Mouse (Mus musculus): ENCODE measurements around the gene Senp6.
"Not testable (repeated sequence)": the region's sequence is repeated elsewhere in the genome, so short reads cannot be mapped to it uniquely, and the experiment has no call there.

Gene Senp6

GRCm38 (mm10) chr9:80080941-80081340, 14.2 kb downstream of the Senp6 start:
- DNase-seq (ENCODE audit: inconsistent ontology term): no peak

DNA sequence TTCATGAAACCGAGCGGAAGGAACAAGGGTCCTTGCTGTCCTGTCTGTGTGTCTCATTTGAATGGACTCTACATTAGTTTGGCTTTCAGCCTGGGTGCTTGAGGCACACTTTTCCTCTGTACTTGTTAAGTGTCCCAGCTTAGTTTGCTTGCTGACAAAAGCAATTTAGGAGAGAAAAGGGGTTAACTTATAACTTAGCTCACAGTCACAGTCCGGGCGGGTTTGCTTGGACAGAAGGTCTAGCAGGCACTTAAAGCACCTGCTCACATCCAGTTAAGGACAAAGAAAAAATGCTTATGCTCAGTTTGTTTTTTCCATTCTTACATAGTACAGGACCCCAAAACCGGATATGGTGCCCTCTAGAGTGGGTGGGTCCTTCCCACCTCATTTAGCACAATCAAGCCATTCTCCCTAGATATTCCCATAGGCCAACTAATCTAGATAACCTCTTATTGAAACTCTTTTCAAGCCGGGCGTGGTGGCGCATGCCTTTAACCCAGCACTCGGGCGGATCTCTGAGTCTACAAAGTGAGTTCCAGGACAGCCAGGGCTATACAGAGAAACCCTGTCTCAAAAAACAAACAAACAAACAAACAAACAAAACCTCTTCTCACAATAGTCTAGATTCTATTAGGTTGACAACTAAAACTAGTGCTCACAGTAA, 17.9 kb downstream of the Senp6 start:
- DNase-seq (ENCODE audit: inconsistent ontology term): no peak

- DNase-seq (ENCODE audit: inconsistent ontology term): peak; percentile 17
Observed at GRCm38 (mm10) chr9:80085665-80086064, 19.0 kb downstream of the Senp6 start.

DNA sequence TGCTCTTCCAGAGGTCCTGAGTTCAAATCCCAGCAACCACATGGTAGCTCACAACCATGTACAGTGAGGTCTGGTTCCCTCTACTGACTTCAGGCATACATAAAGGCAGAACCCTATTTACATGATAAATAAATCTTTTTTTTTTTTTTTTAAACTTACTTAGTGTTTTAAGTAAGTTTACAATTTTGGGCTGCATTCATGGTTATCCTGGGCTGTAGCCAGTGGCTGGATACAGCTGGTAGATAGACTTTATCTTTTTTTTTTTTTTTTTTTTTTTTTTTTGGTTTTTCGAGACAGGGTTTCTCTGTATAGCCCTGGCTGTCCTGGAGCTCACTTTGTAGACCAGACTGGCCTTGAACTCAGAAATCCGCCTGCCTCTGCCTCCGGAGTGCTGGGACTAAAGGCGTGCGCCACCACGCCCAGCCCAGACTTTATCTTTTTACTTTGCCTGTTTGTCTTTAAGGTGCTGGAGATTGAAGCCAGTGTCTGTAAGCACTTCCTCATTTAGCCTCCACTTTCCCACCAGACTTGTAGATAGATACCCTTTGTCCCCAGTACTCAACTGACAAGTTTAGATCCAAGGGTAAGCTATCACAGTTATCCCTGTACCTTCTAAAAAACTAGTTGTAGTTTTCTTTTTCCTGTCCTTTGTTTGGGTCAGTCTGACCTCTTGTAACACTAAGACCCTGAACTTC, 19.7 kb downstream of the Senp6 start:
- DNase-seq (ENCODE audit: inconsistent ontology term): not testable (repeated sequence)

- no peak for DNase-seq (ENCODE audit: inconsistent ontology term)
Observed at GRCm38 (mm10) chr9:80089409-80089808, 22.7 kb downstream of the Senp6 start.

- no peak for DNase-seq (ENCODE audit: inconsistent ontology term)
Observed at GRCm38 (mm10) chr9:80096325-80096724, 29.6 kb downstream of the Senp6 start.

DNA sequence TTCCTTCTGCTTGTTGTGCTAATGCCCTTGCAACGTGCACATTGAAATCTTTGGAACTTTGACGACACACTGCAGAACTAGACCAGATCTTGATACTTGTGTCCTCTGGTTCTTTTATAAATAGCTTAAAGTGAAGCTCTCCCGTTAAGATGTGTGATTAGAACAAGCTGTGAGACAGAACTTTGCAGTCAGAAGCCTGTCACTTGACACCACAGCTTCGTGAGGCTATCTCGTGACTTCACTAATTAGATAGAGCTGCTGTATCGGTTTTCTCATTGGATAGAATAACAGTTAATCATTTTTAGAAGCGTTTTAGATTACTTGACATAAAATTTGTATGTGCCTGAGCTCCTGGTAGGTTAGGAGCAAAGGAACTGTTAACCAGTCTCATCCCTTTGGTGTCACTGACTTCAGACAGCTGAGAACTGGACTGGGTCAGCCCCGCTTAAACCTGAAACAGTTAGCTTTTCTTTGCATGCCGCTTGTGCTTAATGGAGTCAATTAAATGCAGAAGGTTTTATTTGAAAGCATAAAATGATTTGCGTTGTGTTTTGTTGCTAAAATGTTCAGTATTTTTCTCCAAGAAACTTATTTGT, 79.4 kb downstream of the Senp6 start:
- DNase-seq (ENCODE audit: inconsistent ontology term): no peak

DNA sequence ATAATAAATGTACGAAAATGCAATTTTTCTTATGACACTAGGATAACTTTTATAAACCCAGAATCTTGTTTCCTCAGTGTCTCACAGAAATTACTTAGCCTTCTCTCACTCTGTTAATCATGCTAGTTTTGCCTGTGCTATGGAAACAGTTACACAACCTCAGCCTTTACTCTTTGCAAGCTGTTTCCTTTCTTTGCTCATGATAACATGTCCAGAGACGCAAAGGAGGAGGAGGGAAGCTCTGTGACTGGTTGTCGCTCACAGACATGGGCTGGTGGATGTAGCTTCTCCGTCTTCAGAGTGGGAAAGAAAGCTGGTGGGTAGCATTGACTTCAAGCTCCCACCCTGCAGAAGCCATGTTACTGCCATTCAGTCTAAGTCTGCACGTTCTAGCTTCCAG, 82.9 kb downstream of the Senp6 start:
- DNase-seq (ENCODE audit: inconsistent ontology term): no peak

- DNase-seq (ENCODE audit: inconsistent ontology term): peak; percentile 36
Observed at GRCm38 (mm10) chr9:80155277-80155676, 88.6 kb downstream of the Senp6 start.

DNA sequence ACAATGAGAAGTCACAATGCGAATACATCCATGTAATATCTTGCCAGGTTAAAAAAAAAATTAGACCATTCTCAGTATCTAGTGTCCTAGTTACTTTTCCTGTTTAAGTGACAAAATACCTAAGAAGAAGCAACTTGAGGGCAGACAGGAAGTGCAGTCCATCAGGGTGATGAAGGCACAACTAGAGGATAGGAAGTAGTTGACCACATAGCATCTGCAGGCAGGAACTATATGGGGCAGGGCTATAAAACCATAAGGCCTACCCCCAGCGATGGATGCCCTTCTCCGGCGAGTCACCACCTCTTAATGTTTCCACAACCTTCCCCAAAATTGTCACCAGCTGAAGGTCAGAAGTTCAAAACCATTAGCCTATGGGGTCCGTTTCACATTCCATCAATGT, 90.1 kb downstream of the Senp6 start:
- DNase-seq (ENCODE audit: inconsistent ontology term): no peak

- DNase-seq (ENCODE audit: inconsistent ontology term): no peak
Observed at GRCm38 (mm10) chr9:80157840-80158465, 91.2 kb downstream of the Senp6 start.

DNA sequence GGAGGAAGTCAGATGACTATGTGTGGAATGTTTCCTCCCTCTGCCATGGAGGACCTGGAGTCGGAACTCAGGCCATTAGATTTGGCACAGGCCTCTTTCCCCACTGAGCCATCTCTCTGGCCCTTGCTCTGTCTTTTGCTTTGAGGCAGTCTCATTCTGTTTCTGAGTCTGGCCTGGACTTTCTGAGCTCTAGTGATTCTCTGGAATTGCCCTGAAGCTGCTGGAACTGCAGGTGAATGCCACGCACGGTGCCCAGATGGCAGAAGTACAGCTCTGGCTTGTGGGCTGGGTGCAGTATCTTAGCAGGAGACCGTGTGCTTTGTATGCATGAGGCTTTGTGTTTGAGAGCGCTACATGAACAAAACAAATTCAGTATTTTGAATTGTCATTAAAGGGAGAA, 92.2 kb downstream of the Senp6 start:
- DNase-seq (ENCODE audit: inconsistent ontology term): peak; percentile 43

DNA sequence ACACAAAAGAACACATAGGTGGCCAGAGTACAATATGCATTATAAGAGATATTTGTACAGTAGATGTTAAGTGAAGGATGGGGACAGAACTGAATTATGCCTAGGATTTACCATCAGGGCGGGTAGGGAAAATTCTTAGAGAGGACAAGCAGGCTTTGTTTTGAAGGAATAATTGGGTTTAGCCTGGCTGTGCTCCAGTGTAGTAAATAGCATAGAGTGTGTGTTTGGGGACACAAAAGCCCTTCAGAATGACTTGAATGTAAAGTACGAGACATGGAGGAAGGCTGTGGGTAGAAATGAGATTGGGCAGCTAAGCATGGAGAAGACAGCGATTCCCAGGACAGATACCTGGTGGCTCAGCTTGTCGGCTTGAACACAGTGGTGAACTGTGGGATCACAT, 94.7 kb downstream of the Senp6 start:
- peak; percentile 41 for DNase-seq (ENCODE audit: inconsistent ontology term)

- no peak for DNase-seq (ENCODE audit: inconsistent ontology term)
Observed at GRCm38 (mm10) chr9:80163126-80163723, 96.5 kb downstream of the Senp6 start.

- DNase-seq (ENCODE audit: inconsistent ontology term): no peak
Observed at GRCm38 (mm10) chr9:80164191-80164590, 97.5 kb downstream of the Senp6 start.

GRCm38 (mm10) chr9:80164611-80165474, 98.1 kb downstream of the Senp6 start, which contains the start of gene Myo6:
TSS of gene Myo6 (plus strand) at chr9:80165031.
- DNase-seq (ENCODE audit: inconsistent ontology term): peak; percentile 98

GRCm38 (mm10) chr9:80165690-80166089, 99.0 kb downstream of the Senp6 start:
- DNase-seq (ENCODE audit: inconsistent ontology term): peak; percentile 30

DNA sequence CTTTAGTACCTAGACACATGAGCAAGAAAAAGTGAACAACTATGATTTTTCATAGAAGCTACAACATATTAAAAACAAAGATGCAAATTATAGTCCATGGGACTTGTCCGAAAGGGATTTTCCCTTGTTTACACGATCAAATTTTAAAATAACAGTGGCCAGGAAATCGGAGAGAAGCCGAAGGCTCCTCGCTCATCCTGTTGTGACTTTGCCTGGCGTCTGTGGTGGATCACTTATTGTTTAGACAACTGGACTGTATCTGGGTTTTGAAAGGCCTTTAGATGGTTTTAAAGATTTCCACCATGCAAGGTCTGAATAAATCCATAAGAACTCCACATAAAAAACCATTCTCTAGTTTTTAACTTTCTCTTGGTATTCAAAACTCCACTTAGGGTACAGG, 99.7 kb downstream of the Senp6 start:
- DNase-seq (ENCODE audit: inconsistent ontology term): peak; percentile 30

- no peak for DNase-seq (ENCODE audit: inconsistent ontology term)
Observed at GRCm38 (mm10) chr9:80167089-80167488, 100.4 kb downstream of the Senp6 start.

DNA sequence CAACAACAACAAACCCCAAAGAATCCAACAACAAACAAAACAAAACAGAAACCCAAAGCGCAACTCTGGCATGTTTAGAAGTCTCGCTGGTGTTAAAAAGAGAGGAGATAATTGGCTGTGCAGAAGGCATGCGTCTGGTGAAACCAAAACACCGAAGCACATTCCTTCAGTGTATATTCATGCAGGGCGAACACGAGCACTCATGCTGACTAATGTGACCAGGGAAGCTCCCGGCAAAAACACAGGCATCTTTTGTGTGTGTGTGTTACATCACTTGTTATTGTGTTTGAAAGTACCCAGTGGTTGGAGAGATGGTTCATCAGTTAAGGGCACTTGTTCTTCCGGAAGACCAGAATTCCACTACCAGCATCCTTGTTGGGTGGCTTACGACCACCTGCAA, 102.8 kb downstream of the Senp6 start:
- peak; percentile 93 for DNase-seq (ENCODE audit: inconsistent ontology term)

DNA sequence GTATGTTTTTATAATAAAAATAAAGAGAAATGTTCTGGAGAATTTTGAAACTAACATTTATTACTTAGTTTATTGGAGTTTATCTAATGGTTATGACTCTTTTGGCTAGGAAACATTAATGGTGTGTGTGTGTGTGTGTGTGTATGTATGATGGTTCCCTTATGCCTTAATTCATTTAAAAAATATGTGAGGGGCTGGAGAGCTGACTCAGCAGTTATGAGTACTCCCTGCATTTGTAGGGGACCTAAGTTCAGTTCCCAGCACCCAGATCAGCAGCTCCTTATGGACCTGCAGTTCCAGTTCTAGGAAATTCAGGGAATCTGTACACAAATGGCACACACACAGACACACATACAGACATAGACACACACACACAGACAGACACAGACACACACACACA, 104.5 kb downstream of the Senp6 start:
- DNase-seq (ENCODE audit: inconsistent ontology term): no peak

Data from Muller cell, postnatal 12 days (primary cell).